Mouse (Mus musculus): Measurements from ENCODE around the gene Kncn. TPM values are rescaled to one million over a fixed set of nuclear protein-coding genes. Genes with fewer than 3 reads are reported as not detected.

Kncn gene
- polyA plus RNA-seq, 1 experiment = 0.02 TPM

- Histone ChIP-seq H3K27me3 (ENCODE audit: control insufficient read depth) (no peaks in the 10 kb centered on the region), H3K4me3 (replicated peaks) (peak overlapping the region; percentile 57), H3K9me3 (ENCODE audit: control insufficient read depth, low read length) (no peaks in the 10 kb centered on the region), H3K4me1 (ENCODE audit: control insufficient read depth) (peaks cover 92% of the 10 kb centered on the region), H3K36me3 (ENCODE audit: control insufficient read depth) (peaks cover 100% of the 10 kb centered on the region)
- TF ChIP-seq TAL1 (IDR thresholded peaks at IDR 0.05; ENCODE audit: low read length) (peak; percentile 100), GATA1 (IDR thresholded peaks at IDR 0.05; ENCODE audit: low read length) (peak; percentile 100)
Measured at GRCm38 (mm10) chr4:115848990-115849677, 35.1 kb upstream of the Kncn start.

- H3K27me3 ChIP-seq (ENCODE audit: control insufficient read depth) = no peaks in the 10 kb centered on the region
- H3K9me3 ChIP-seq (ENCODE audit: control insufficient read depth, low read length) = no peaks in the 10 kb centered on the region
- TF ChIP-seq TAL1 (IDR thresholded peaks at IDR 0.05; ENCODE audit: low read length) = no peak
- TF ChIP-seq GATA1 (IDR thresholded peaks at IDR 0.05; ENCODE audit: low read length) = no peak
- H3K4me1 ChIP-seq (ENCODE audit: control insufficient read depth) = peaks cover 92% of the 10 kb centered on the region
- H3K36me3 ChIP-seq (ENCODE audit: control insufficient read depth) = peaks cover 100% of the 10 kb centered on the region
- peak overlapping the region; percentile 57 for H3K4me3 ChIP-seq (replicated peaks)
Measured at GRCm38 (mm10) chr4:115850111-115850510, 34.1 kb upstream of the Kncn start.

GRCm38 (mm10) chr4:115850631-115851030, 33.6 kb upstream of the Kncn start:
- Histone ChIP-seq H3K36me3 (ENCODE audit: control insufficient read depth) (peaks cover 100% of the 10 kb centered on the region), H3K27me3 (ENCODE audit: control insufficient read depth) (no peaks in the 10 kb centered on the region), H3K4me3 (replicated peaks) (no peak overlapping the region), H3K9me3 (ENCODE audit: control insufficient read depth, low read length) (no peaks in the 10 kb centered on the region), H3K4me1 (ENCODE audit: control insufficient read depth) (peaks cover 92% of the 10 kb centered on the region)
- no peak for TF ChIP-seq TAL1 (IDR thresholded peaks at IDR 0.05; ENCODE audit: low read length)
- no peak for TF ChIP-seq GATA1 (IDR thresholded peaks at IDR 0.05; ENCODE audit: low read length)

GRCm38 (mm10) chr4:115851569-115851968, 32.6 kb upstream of the Kncn start:
- peaks cover 100% of the 10 kb centered on the region for H3K36me3 ChIP-seq (ENCODE audit: control insufficient read depth)
- H3K4me3 ChIP-seq (replicated peaks) = no peak overlapping the region
- peaks cover 92% of the 10 kb centered on the region for H3K4me1 ChIP-seq (ENCODE audit: control insufficient read depth)
- no peaks in the 10 kb centered on the region for H3K9me3 ChIP-seq (ENCODE audit: control insufficient read depth, low read length)
- H3K27me3 ChIP-seq (ENCODE audit: control insufficient read depth) = no peaks in the 10 kb centered on the region
- no peak for TF ChIP-seq TAL1 (IDR thresholded peaks at IDR 0.05; ENCODE audit: low read length)
- no peak for TF ChIP-seq GATA1 (IDR thresholded peaks at IDR 0.05; ENCODE audit: low read length)

GRCm38 (mm10) chr4:115855100-115855499, 29.1 kb upstream of the Kncn start:
- Histone ChIP-seq H3K27me3 (ENCODE audit: control insufficient read depth) (no peaks in the 10 kb centered on the region), H3K36me3 (ENCODE audit: control insufficient read depth) (peaks cover 100% of the 10 kb centered on the region), H3K9me3 (ENCODE audit: control insufficient read depth, low read length) (no peaks in the 10 kb centered on the region), H3K4me1 (ENCODE audit: control insufficient read depth) (peaks cover 90% of the 10 kb centered on the region), H3K4me3 (replicated peaks) (no peak overlapping the region)
- no peak for TF ChIP-seq GATA1 (IDR thresholded peaks at IDR 0.05; ENCODE audit: low read length)
- TF ChIP-seq TAL1 (IDR thresholded peaks at IDR 0.05; ENCODE audit: low read length) = no peak

GRCm38 (mm10) chr4:115855609-115856008, 28.6 kb upstream of the Kncn start:
- H3K4me3 ChIP-seq (replicated peaks) = peak overlapping the region; percentile 13
- TF ChIP-seq GATA1 (IDR thresholded peaks at IDR 0.05; ENCODE audit: low read length) (no peak), TAL1 (IDR thresholded peaks at IDR 0.05; ENCODE audit: low read length) (no peak)
- no peaks in the 10 kb centered on the region for H3K27me3 ChIP-seq (ENCODE audit: control insufficient read depth)
- peaks cover 100% of the 10 kb centered on the region for H3K36me3 ChIP-seq (ENCODE audit: control insufficient read depth)
- peaks cover 86% of the 10 kb centered on the region for H3K4me1 ChIP-seq (ENCODE audit: control insufficient read depth)
- H3K9me3 ChIP-seq (ENCODE audit: control insufficient read depth, low read length) = no peaks in the 10 kb centered on the region

GRCm38 (mm10) chr4:115856282-115856681, 27.9 kb upstream of the Kncn start:
- Histone ChIP-seq H3K27me3 (ENCODE audit: control insufficient read depth) (no peaks in the 10 kb centered on the region), H3K36me3 (ENCODE audit: control insufficient read depth) (peaks cover 100% of the 10 kb centered on the region), H3K4me1 (ENCODE audit: control insufficient read depth) (peaks cover 79% of the 10 kb centered on the region), H3K4me3 (replicated peaks) (peak overlapping the region; percentile 17), H3K9me3 (ENCODE audit: control insufficient read depth, low read length) (no peaks in the 10 kb centered on the region)
- TF ChIP-seq GATA1 (IDR thresholded peaks at IDR 0.05; ENCODE audit: low read length) = peak; percentile 66
- peak; percentile 75 for TF ChIP-seq TAL1 (IDR thresholded peaks at IDR 0.05; ENCODE audit: low read length)

- TF ChIP-seq GATA1 (IDR thresholded peaks at IDR 0.05; ENCODE audit: low read length) (no peak), TAL1 (IDR thresholded peaks at IDR 0.05; ENCODE audit: low read length) (no peak)
- Histone ChIP-seq H3K36me3 (ENCODE audit: control insufficient read depth) (peaks cover 100% of the 10 kb centered on the region), H3K4me3 (replicated peaks) (no peak overlapping the region)
Measured at GRCm38 (mm10) chr4:115857293-115857883, 26.8 kb upstream of the Kncn start.

GRCm38 (mm10) chr4:115863352-115863751, 20.8 kb upstream of the Kncn start:
- H3K27me3 ChIP-seq (ENCODE audit: control insufficient read depth) = no peaks in the 10 kb centered on the region
- no peak overlapping the region for H3K4me3 ChIP-seq (replicated peaks)
- H3K4me1 ChIP-seq (ENCODE audit: control insufficient read depth) = peaks cover 17% of the 10 kb centered on the region
- peaks cover 99% of the 10 kb centered on the region for H3K36me3 ChIP-seq (ENCODE audit: control insufficient read depth)
- no peaks in the 10 kb centered on the region for H3K9me3 ChIP-seq (ENCODE audit: control insufficient read depth, low read length)
- TF ChIP-seq GATA1 (IDR thresholded peaks at IDR 0.05; ENCODE audit: low read length) (no peak), TAL1 (IDR thresholded peaks at IDR 0.05; ENCODE audit: low read length) (no peak)

More at GRCm38 (mm10) chr4:115857293-115857883, 26.8 kb upstream of the Kncn start:
- Histone ChIP-seq H3K27me3 (ENCODE audit: control insufficient read depth) (no peaks in the 10 kb centered on the region), H3K9me3 (ENCODE audit: control insufficient read depth, low read length) (no peaks in the 10 kb centered on the region), H3K4me1 (ENCODE audit: control insufficient read depth) (peaks cover 68% of the 10 kb centered on the region)
